Mouse (Mus musculus) C2C12 (cell line): Measurements from ENCODE around the gene Pomgnt1.

Experiments used
- CEBPB ChIP-seq: IDR thresholded peaks from one replicate; pipeline ENCODE4 v1.6.1; 2011; ENCODE audit warnings: low read depth, mild to moderate bottlenecking, control low read depth, moderate library complexity
- CTCF ChIP-seq: IDR thresholded peaks from one replicate; pipeline ENCODE4 v1.5.1; 2011; ENCODE audit not compliant: control insufficient read depth, insufficient read depth, insufficient read length
- FOSL1 ChIP-seq: IDR thresholded peaks from one replicate; pipeline ENCODE4 v1.8.0; 2011; ENCODE audit warnings: mild to moderate bottlenecking, low read length; ENCODE audit not compliant: poor library complexity, insufficient read depth, severe bottlenecking
- MAX ChIP-seq: IDR thresholded peaks from one replicate; pipeline ENCODE4 v1.6.1; 2011; ENCODE audit warnings: mild to moderate bottlenecking, control low read depth
- MYOD1 ChIP-seq: IDR thresholded peaks from one replicate; pipeline ENCODE4 v1.6.1; 2011; ENCODE audit warnings: low read depth; ENCODE audit not compliant: control insufficient read depth, insufficient read length
- MYOG ChIP-seq: IDR thresholded peaks from one replicate; pipeline ENCODE4 v1.6.1; 2011; ENCODE audit not compliant: control insufficient read depth, insufficient read length; ENCODE audit errors: extremely low read depth
- USF1 ChIP-seq: IDR thresholded peaks from one replicate; pipeline ENCODE4 v1.6.1; 2011; ENCODE audit warnings: low read depth, mild to moderate bottlenecking, control low read depth, moderate library complexity

GRCm38 (mm10) chr4:116157882-116158281 lies 34.2 kb downstream of the Pomgnt1 start:
- TF ChIP-seq MYOD1 (no peak), CTCF (no peak), MAX (no peak), MYOG (no peak), CEBPB (no peak), USF1 (no peak), FOSL1 (no peak)
